Mouse (Mus musculus) naive thymus-derived CD4-positive, alpha-beta T cell, adult 2 months (primary cell): ENCODE results near the gene Timm44.

Experiments
- DNase-seq: peaks from one replicate; pipeline ENCODE4 v3.0.0-alpha.2; 2011; ENCODE audit warnings: low read depth

Timm44 gene

DNA sequence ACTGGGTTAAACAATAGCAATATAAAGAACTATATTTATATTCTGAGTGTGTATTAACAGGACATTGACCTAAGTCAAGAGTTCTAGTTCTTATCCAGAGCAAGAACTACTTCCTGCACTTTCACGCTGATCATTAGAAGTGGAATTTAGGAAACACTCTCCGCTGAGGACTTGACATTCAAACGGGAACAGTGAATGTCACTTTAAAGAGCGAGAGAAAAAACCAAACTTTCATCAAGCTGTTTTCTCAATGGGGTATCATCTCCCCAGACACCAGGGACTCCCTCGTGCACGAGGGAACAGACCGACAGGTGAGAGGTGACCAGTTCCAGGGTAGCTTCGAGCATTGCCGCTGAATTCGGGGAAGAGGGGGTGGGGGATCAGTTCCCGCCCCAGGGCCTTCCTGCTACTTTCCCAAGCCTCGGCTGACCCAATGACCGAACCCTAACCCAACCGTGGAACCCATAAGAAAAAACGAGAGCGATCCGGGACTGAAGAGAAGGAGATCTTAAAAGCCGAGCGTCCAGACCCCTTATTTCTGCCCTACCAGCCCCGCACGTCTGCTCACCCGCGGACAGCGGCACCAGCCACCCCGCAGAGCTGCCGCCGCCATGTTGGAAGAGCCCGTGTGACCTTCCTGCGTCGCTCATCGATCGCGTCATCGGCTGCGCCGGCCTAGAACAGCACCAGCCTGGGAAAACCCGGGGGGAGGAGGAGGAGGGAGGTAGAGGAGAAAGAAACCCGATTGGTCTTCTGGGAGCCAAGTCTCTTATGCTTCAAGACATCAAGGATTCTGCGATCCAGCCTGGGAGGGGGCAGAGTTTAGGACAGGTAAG, at the start of gene Timm44:
TSS of gene Timm44 (minus strand) at position 639 of the 836 bp plus-strand sequence.
- peak; percentile 94 for DNase-seq

DNA sequence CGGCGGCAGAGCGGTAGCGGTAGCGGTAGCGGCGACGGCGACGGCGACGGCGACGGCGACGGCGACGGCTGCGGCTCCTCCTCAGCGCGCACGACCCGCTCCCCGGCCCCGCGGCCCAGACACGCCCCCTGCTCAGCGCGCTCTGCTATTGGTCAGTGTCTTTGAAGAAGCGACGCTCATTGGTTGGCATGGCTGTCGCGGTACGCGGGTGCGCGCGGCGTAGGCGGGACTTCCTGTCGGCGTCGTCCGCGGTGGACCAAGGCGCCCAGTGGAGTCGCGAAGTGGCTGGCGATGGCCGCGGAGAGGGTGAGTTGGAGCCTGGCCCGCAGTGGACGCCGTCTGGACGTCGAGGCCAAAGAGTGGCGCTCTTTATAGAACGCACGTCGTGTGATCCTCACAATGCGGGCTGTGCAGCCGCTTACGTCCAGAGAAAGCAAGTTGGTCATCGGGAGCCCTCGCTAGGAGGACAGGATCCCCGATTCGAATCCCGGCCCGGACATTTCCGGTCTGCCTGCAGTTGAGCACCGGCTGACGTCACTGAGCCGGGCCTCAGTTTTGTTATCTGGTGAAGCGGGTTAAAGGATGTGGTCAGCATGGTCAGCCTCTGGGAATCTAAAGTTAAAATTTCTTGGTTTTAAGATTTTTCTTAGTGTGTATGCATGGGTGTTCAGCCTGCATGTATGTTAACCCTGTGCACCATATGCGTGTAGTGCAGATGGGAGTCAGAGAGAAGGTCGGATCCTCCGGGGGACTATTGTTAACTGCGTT, 49.5 kb upstream of the Timm44 start, which contains the start of the genes Ccl25 and Elavl1:
TSS of gene Ccl25 (plus strand) at position 228 of the 768 bp plus-strand sequence.
TSS of gene Elavl1 (minus strand) at position 431 of the 768 bp plus-strand sequence.
- DNase-seq = peak; percentile 98

DNA sequence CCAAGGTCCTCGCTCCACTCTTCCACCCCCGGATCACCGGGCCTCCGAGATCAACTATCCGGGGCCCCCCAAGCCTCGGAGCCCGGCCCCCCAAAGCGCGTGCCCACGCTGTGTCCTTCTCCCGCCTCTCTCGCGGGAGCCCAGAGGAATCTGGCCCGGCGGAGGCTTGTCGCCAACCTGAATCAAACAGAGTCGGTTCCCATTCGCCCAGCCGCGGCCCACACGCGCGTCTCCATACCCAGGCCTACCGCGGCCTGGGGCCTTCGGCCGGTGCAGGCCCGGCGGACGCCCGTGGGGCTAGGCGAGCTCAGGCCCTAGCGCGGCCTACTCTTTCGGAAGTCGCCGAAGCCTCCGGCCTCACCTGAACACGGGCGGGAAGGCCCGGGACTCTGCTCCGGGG, 48.8 kb upstream of the Timm44 start:
- DNase-seq = no peak

DNA sequence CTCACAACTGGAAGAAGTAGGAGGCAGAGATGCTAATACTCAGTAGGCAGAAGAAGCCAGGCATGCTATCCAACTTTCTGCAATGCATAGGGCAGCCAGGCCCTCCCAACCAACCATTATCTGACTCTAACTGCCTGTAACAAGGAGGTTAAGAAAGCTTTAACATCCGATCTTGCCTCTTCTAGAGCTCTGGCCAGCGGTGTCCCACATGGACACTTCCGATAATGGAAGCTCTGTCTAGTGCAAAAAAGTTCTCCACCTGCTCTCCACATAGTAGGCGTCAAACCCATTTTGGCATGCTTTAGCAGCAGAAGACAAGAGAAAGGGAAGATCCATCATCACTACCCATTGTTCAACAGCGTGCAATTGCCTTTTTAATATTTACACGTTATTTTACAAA, 48.2 kb upstream of the Timm44 start:
- peak; percentile 38 for DNase-seq

DNA sequence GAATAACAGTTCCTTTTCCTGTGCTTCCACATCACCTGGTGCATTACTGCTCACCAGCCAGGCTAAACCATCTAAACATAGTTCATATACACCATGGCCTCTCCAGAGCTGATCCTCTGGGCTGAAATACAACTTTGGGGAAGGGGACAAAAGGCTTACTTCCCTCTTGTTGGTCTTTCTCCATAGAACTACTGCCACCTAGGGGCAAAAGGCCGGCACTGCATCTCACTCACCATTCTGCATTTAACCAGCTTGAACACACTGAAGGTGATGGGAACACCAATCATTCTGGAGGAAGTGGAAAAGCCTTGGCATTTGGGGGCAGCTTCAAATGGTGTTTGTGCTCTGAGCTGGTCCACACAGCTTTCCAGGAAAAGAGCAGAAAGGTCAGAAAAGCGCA, 46.8 kb upstream of the Timm44 start:
- DNase-seq = peak; percentile 91

DNA sequence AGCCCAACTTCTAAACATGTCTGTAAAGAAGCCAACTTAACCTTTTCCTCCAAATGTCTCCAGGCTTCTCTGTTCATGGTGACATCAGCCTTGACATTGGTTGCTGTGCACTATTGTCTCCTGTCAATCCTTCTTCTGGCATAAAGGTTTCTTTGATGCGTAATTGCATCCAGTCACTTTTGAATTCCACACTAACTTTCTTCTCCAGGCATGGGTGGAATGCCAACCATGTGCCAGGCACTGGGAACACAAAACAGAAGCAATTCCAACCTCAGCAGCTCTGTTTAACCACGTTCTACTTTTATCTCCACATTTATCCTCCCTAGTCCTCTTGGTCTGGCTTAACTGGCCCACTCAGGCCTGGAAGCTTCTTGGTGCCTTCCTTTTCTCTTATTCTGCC, 45.3 kb upstream of the Timm44 start:
- DNase-seq = no peak

DNA sequence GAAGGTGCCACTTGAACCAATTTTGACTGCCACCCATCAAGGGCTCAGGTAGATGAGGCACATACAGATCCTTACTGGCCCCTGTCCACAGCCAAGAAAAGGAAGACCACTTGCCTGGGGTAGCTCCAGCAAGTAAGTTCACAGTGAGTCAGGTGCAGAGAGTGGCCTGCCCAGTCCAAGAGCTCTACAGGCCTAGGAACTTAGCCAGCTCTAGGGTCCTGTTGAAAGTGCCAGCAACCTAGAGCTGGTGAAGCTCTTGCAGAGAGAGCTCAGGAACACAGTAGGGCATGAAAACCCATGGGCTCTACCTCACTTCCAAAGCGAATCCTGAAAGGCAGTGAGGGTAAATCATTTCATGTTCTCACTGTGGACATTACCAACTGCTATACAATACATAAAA, 44.7 kb upstream of the Timm44 start:
- no peak for DNase-seq

DNA sequence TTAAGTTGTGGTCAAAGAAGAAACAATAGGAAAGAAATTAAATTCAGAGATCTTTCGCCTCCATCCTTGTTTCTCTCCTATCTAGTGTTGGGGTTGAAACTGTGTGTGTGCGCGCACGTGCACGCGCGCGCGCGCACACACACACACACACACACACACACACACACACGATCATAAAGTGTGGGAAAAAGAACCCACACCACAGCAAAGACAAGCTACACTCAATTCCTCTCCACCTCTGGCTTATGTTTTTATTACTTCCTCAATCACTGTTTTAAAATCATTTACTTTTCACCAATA, 43.8 kb upstream of the Timm44 start:
- no peak for DNase-seq

DNA sequence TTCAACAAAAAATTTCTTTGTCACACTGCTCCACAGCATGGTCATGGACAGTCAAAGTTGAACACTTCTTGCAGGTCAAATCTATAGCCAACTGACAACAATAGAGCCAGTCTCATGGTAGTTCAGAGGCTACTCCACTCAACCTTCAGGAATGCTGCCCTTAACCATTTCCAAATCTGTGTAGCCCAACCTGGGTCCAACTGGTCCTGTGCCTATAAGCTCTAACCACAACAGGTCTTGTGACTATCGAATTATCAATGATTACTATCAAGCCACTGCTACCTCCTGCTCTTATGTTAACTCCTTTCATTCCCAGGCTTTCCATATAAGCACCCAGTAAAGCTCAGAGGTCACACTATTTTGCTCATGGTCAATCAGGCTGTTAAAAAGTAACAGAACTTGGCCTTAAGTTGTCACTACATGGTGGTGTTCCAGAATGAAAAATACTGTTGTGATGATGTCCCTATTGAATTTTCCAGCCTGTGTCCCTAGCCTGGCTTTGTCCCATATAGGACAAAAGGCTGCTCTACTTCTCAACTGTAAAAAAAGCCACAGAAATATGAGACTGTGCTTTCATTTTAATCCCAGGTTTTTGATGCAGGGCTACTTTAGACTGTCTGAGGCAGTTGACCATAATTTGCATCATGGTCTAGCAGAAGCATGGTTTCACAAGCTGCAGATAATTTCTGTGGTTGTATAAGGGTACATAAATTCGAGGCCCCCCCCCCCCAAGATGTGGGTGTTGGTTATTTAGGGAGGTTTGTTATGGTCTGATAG, 43.3 kb upstream of the Timm44 start:
- no peak for DNase-seq

DNA sequence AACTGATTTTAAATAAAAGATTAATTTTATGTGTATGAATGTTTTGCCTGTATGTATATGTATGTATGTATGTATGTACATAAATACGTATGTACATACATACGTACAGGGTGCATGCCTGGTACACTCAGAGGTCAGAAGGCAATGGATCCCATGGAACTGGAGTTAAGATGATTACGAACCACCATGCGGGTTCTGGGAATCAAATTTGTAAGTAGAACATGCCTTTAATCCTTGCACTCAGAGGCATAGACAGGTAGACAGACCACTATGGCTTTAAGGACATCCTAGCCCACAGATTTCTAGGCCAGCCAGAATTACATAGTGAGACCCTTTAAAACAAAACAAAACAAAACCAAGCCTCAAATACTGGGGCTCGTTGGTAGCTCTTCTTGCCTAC, 42.4 kb upstream of the Timm44 start:
- DNase-seq = no peak

DNA sequence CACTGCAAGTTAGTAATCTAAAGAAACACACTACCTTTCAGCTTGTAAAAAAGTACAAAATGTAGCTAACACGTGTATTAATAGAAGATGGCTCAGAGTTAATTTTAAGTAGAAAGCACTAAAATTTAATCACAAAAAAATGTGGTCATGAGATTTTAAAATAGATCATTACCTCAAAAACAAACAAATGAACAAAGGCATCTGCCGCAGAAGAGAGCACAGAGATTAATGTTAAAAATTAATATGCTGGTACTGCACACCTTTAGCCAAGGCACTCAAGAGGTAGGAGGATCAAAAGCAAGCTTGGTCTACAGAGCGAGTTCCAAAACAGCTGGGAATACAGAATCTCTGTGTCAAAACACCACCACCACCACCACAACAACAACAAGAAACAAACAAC, 39.1 kb upstream of the Timm44 start:
- DNase-seq = no peak

DNA sequence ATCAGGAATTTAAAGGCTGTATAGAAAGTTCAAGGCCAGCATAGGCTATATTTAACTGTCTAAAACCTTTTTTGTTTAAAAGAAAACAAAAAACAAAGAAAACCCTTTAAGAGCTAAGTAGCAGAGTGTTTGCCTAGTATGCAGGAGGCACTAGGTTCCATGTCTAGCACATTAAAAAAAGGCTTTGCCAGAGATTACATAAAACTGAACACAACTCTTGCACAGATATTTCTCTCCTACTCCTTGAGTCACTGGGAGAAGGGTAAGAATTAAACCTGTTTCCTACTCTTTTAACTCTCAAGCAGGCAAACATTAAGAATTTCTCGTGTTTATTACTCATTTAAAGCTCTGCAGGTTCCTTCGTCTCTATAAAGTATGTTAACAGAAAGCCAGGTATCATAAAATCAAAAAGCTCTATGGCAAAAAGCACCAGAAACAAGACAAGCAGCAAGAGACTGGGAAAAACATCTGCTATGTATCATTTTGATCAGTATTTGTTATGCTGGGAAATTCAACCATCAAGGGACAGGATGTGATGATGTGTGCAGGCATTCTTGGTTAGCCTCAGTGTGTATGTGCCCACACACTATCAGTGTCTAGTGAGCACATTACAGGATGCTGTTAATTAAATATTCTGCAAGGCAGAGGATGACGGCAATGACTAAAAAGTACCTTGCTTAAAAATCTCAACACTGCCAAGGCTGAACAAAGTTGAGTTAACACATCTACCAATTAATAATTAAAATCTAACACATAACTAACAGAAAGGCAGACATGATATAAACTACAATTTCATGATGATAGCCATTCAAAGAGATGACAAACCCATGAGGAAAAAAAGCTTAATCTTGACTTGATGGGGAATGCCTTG, 37.8 kb upstream of the Timm44 start:
- peak; percentile 84 for DNase-seq

DNA sequence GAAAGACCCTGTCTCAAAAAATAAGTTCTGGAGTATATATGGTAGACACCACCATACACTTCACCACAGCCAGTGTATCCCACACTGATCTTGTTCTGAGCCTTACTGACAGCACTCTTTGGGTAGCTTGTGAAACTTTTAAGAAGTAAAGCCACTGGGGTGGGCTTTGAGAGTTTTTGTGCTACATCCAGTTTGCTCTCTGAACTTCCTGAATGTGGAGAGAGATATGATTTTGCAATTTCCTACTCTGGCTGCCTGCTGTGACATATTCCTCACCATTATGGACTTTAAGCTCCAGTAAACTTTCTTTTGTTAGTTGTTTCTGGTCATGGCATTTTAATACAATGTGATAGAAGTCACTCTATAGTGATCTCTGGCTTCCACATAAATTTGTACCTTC, 36.4 kb upstream of the Timm44 start:
- no peak for DNase-seq

DNA sequence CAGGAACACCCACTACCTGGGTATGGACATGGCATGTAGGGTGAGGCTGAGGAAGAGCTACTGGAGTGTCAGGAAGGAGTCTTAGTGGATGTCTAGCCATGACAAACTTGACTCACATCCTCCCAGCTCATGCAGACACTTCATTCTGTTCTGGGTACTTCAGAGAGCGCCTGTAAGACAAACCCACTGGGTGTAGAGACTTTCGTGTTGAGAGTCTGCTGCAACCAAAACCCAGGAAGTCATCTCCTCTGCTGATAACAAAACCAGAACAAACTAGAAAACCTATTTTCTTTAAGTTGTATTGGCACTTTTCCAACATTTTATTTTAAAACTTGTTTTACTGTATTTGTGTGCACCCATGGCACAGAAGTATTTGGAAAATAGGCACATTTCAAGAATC, 30.1 kb upstream of the Timm44 start:
- DNase-seq = peak; percentile 37

DNA sequence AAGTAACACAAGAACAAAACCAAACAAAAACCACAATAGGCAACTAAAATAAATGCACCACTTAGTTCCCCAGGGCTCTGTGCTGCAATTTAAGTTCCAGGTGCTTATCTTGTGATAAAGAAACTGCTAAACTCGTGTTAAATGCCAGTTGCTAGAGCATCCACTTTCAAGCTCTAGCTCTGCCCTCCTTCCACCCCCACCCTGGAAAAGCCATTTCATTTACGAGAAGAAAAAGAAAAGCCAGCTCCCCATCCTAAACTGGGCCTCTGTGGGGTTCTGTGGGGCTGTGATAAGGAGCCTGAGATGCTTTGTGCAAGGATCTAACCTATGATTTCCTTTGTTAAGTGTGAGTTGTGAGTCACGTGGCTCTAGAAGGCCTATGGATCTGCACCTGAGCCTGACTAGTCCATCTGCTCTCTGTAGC, 28.4 kb upstream of the Timm44 start:
- no peak for DNase-seq

DNA sequence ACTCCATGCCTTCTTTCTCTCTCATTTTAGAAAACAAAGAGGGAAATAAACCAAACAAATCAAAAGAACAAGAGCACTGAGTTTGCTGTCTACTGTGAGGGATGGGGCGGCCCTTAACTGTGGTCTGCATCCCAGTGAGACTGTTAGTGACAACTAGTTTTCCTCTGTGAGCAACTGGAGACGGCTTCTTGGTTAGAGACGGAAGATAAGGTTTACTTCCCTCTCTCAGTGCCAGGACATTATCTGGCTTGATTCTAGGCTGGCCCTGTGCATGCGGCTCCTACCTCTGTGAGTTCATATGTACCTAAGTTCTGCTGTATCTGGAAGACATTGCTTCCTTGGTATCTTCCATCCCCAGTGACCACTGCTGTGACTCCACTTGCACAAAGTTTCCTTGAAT, 22.1 kb upstream of the Timm44 start:
- DNase-seq = no peak

DNA sequence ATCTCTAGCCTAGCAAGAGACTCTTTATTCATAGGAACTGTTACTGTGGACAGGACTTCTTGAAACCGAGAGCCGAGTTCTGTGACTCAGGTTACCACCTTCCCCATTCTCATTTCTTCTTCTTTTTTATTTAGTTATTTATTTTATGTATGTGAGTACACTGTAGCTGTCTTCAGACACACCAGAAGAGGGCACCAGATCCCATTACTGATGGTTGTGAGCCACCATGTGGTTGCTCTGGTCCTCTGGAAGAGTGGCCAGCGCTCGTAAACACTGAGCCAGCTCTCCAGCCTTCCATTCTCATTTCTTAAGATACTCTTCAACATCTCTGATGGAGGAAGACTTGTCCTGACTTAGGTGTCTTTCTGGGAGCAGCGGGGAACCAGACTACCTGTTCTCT, 17.0 kb upstream of the Timm44 start:
- DNase-seq = no peak

DNA sequence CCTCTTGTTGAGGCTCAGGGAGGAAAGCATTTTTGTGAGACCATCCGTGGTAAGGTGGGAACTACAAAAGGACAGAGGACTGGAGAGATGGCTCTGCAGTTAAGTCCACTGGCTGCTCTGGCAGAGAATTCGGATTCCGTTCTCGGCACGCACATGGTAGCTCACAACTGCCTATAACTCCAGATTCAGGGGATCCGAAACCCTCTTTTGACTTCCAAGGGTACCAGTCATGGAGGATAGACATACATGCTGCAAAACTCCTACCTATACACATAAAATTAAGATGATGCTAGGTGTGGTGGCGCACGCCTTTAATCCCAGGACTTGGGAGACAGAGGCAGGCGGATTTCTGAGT, 375 bp upstream of the Timm44 start:
- DNase-seq = no peak

DNA sequence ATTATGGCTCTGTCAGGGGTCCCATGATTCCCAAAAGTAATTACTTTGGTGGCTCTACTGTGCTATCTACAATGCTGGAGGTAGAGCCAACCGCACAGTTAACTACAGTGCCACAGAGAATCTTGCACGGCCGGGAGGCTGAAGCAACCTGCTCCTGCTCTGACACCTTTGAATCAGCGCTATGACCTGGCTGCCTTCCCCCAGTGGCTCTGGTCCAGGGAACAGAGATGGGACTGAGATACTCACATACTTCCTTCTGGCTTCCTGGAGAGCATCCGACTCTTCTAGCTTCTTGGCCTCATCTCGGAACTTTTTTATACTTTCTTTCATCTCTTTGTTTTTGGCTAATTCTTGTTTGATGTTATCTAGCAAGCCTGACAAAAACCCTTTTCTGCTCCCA, 6.1 kb downstream of the Timm44 start:
- no peak for DNase-seq

DNA sequence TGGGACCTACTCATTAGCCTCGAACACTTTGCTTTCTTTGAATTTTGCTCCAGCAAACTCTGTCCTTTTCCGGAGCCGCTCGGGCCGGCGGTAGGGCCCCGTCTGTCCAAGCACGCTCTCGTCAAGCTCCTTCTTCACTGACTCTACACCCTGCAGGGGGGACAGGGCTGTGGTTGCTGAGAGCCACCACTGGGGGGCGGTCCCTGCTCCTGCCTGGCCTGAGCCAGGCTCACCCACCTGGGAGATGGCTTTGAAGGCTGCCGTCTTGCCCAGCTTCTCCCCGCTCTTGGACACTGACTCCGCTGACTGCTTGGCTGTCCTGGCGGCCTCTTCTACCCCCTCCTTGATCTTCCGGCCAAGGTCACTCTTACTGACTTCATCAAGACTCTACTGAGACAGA, 8.1 kb downstream of the Timm44 start:
- no peak for DNase-seq

DNA sequence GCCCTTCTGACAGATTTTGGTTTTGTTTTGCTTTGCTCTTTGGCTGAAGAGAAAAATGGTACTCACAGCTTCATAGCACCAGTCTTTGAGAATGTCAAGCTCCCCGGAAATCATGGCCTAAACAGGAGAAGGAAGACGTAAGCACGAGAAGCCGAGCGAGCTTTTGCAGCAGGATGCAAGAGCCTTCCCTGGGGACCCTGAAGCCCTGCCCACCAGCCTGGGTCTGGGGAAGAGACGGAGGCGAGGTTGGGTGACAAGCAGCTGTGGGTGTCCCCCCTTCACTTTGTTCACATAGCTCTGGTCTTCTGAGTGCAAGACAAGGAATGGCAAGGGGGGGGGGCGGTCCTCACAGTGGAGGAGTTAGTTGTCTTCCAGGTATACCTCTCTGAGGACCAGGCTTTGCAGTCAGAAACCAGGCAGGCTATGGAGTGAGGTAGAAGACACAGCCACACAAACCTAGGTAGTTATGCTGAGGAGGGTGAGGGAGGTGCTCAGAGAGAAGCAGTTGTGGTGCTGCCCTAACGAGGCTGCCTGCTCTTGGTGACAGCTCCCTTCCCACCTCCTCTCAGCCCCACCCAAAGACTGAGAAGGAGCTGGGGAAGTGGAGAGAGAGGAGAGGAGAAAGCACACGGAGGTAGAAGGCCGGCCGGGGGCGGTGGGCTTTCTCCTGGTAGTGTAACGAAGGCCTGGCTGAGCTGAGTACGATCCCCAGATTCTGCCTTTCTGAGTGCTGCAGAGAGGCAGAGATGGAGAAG, 10.4 kb downstream of the Timm44 start:
- DNase-seq = no peak
